Mouse (Mus musculus) limb, embryonic 13.5 days (tissue): Measurements from ENCODE around the gene Ypel3. TPM values are rescaled to one million over a fixed set of nuclear protein-coding genes. Genes with fewer than 3 reads are reported as not detected.
"Not testable (repeated sequence)": the region's sequence is repeated elsewhere in the genome, so short reads cannot be mapped to it uniquely, and the experiment has no call there.

ENCODE experiments used
- ATAC-seq: fragments of 200-750 bp; cut with Nextera tagmentation; 2 replicates; pipeline ENCODE4 v1.8.0; 2017; ENCODE audit warnings: low read depth, moderate number of reproducible peaks, moderate TSS enrichment; ENCODE audit not compliant: low FRiP score
- H3K27ac ChIP-seq: fragments of 300-500 bp; sonication (generic); 2 replicates; pipeline ENCODE4 v1.5.1; 2015; ENCODE audit warnings: inconsistent platforms, mild to moderate bottlenecking, moderate library complexity
- H3K27me3 ChIP-seq: fragments of 300-500 bp; sonication (generic); 2 replicates; pipeline ENCODE4 v1.6.1; 2015; ENCODE audit warnings: mild to moderate bottlenecking, inconsistent platforms
- H3K36me3 ChIP-seq: fragments of 300-500 bp; sonication (generic); 2 replicates; pipeline ENCODE4 v1.6.1; 2015; ENCODE audit warnings: inconsistent platforms, mild to moderate bottlenecking, moderate library complexity
- H3K4me1 ChIP-seq: fragments of 300-500 bp; sonication (generic); 2 replicates; pipeline ENCODE4 v1.6.1; 2015; ENCODE audit warnings: inconsistent platforms
- H3K4me2 ChIP-seq: fragments of 300-500 bp; sonication (generic); replicated peaks from 2 replicates; pipeline ENCODE4 v1.6.1; 2015; ENCODE audit warnings: inconsistent platforms, mild to moderate bottlenecking, moderate library complexity
- H3K4me3 ChIP-seq: fragments of 300-500 bp; sonication (generic); 2 replicates; pipeline ENCODE4 v1.5.1; 2015; ENCODE audit warnings: moderate library complexity, mild to moderate bottlenecking, inconsistent platforms
- H3K9ac ChIP-seq: fragments of 300-500 bp; sonication (generic); 2 replicates; pipeline ENCODE4 v1.6.1; 2015; ENCODE audit warnings: mild to moderate bottlenecking, inconsistent platforms
- H3K9me3 ChIP-seq: fragments of 300-500 bp; sonication (generic); 2 replicates; pipeline ENCODE4 v1.6.1; 2016; ENCODE audit warnings: inconsistent platforms
- WGBS: fragments of 180-500 bp; shearing (Covaris S2); methylation state at CpG from one replicate; pipeline ENCODE4 v1.1.7; 2015; 5-methylcytosine and 5-hydroxymethylcytosine counted together
- polyA plus RNA-seq: library from polyadenylated mRNA; unstranded; fragments of >200 nt; fragmentation: Nextera tagmentation; extraction: Ambion mirVana; gene quantifications from 2 replicates; pipeline ENCODE4 v1.2.1, GENCODE M21; 2015

The Ypel3 gene
- polyA plus RNA-seq, 1 experiment from 2014 or later, result 114 TPM

GRCm38 (mm10) chr7:126770784-126771183 lies 6.0 kb upstream of the Ypel3 start:
- Histone ChIP-seq H3K36me3 (peaks cover 68% of the 10 kb centered on the region), H3K4me2 (no peak overlapping the region), H3K4me1 (peaks cover 6% of the 10 kb centered on the region), H3K27me3 (no peaks in the 10 kb centered on the region), H3K9ac (no peak overlapping the region), H3K9me3 (no peaks in the 10 kb centered on the region), H3K27ac (no peak overlapping the region), H3K4me3 (no peak overlapping the region)
- WGBS, result 87% methylated on average over 12 of the region's 12 CpGs
- no peak for ATAC-seq

- Histone ChIP-seq H3K27me3 (no peaks in the 10 kb centered on the region), H3K4me3 (no peak overlapping the region), H3K9ac (no peak overlapping the region), H3K36me3 (peaks cover 45% of the 10 kb centered on the region), H3K9me3 (no peaks in the 10 kb centered on the region), H3K4me2 (no peak overlapping the region), H3K4me1 (peaks cover 26% of the 10 kb centered on the region), H3K27ac (no peak overlapping the region)
- 78% methylated on average over 2 of the region's 2 CpGs for WGBS
- ATAC-seq, result no peak
Observed at GRCm38 (mm10) chr7:126773351-126773750, 3.4 kb upstream of the Ypel3 start.

- no peaks in the 10 kb centered on the region for H3K9me3 ChIP-seq
- no peak overlapping the region for H3K4me3 ChIP-seq
- no peak overlapping the region for H3K4me2 ChIP-seq
- H3K36me3 ChIP-seq, result peaks cover 44% of the 10 kb centered on the region
- no peaks in the 10 kb centered on the region for H3K27me3 ChIP-seq
- peaks cover 26% of the 10 kb centered on the region for H3K4me1 ChIP-seq
- no peak overlapping the region for H3K9ac ChIP-seq
- ATAC-seq, result no peak
- 74% methylated on average over 2 of the region's 2 CpGs for WGBS
- no peak overlapping the region for H3K27ac ChIP-seq
Observed at GRCm38 (mm10) chr7:126774463-126774862, 2.3 kb upstream of the Ypel3 start.

GRCm38 (mm10) chr7:126775185-126775977 lies 1.4 kb upstream of the Ypel3 start:
- Histone ChIP-seq H3K27me3 (no peaks in the 10 kb centered on the region), H3K36me3 (peaks cover 34% of the 10 kb centered on the region), H3K4me3 (peak overlapping the region; percentile 81; the same call in 1 of the 2 replicates), H3K27ac (peak overlapping the region; percentile 86; the same call in 1 of the 2 replicates), H3K4me1 (peaks cover 36% of the 10 kb centered on the region), H3K9me3 (no peaks in the 10 kb centered on the region), H3K4me2 (peak overlapping the region; percentile 94), H3K9ac (0 out of 2 replicates have a peak overlapping the region, but pooled peaks have one; percentile 90)
- 78% methylated on average over 10 of the region's 10 CpGs for WGBS
- ATAC-seq, result no peak

- Histone ChIP-seq H3K4me2 (peak overlapping the region; percentile 94), H3K36me3 (peaks cover 29% of the 10 kb centered on the region), H3K9ac (peak overlapping the region; percentile 90; the same call in 1 of the 2 replicates), H3K27me3 (no peaks in the 10 kb centered on the region), H3K4me3 (peak overlapping the region; percentile 81; the same call in 1 of the 2 replicates), H3K4me1 (peaks cover 39% of the 10 kb centered on the region), H3K9me3 (no peaks in the 10 kb centered on the region), H3K27ac (peak overlapping the region; percentile 86; the same call in 1 of the 2 replicates)
- 46% methylated on average over 3 of the region's 3 CpGs for WGBS
- ATAC-seq, result no peak
Observed at GRCm38 (mm10) chr7:126775978-126776234, 849 bp upstream of the Ypel3 start.

GRCm38 (mm10) chr7:126777476-126777875 lies 721 bp downstream of the Ypel3 start:
- ATAC-seq, result no peak
- no peaks in the 10 kb centered on the region for H3K27me3 ChIP-seq
- H3K9me3 ChIP-seq, result no peaks in the 10 kb centered on the region
- 52% methylated on average over 10 of the region's 10 CpGs for WGBS
- H3K9ac ChIP-seq, result peak overlapping the region; percentile 90
- no peak overlapping the region for H3K27ac ChIP-seq
- H3K4me2 ChIP-seq, result peak overlapping the region; percentile 94
- peak overlapping the region; percentile 81 for H3K4me3 ChIP-seq
- peaks cover 18% of the 10 kb centered on the region for H3K36me3 ChIP-seq
- H3K4me1 ChIP-seq, result peaks cover 44% of the 10 kb centered on the region

GRCm38 (mm10) chr7:126778147-126778546 lies 1.4 kb downstream of the Ypel3 start:
- ATAC-seq, result no peak
- H3K9ac ChIP-seq, result peak overlapping the region; percentile 90; the same call in 1 of the 2 replicates
- H3K36me3 ChIP-seq, result peaks cover 18% of the 10 kb centered on the region
- H3K27ac ChIP-seq, result no peak overlapping the region
- no peaks in the 10 kb centered on the region for H3K9me3 ChIP-seq
- peak overlapping the region; percentile 81 for H3K4me3 ChIP-seq
- peak overlapping the region; percentile 94 for H3K4me2 ChIP-seq
- 95% methylated on average over 3 of the region's 3 CpGs for WGBS
- H3K27me3 ChIP-seq, result no peaks in the 10 kb centered on the region
- peaks cover 44% of the 10 kb centered on the region for H3K4me1 ChIP-seq

GRCm38 (mm10) chr7:126779101-126779500 lies 2.3 kb downstream of the Ypel3 start:
- Histone ChIP-seq H3K4me1 (peaks cover 44% of the 10 kb centered on the region), H3K36me3 (peaks cover 24% of the 10 kb centered on the region)
- H3K9me3 ChIP-seq, ATAC-seq, H3K27ac ChIP-seq, H3K27me3 ChIP-seq, H3K4me3 ChIP-seq, H3K9ac ChIP-seq, H3K4me2 ChIP-seq: not testable (repeated sequence)
- 89% methylated on average over 7 of the region's 7 CpGs for WGBS

GRCm38 (mm10) chr7:126779983-126780970 lies 3.5 kb downstream of the Ypel3 start:
- H3K9me3 ChIP-seq, result no peaks in the 10 kb centered on the region
- WGBS, result under 1% methylated on average over 21 of the region's 21 CpGs
- peak; percentile 62 for ATAC-seq
- no peaks in the 10 kb centered on the region for H3K27me3 ChIP-seq
- H3K36me3 ChIP-seq, result peaks cover 36% of the 10 kb centered on the region
- peak overlapping the region; percentile 94 for H3K4me2 ChIP-seq
- peak overlapping the region; percentile 47 for H3K4me3 ChIP-seq
- H3K27ac ChIP-seq, result peak overlapping the region; percentile 79
- H3K9ac ChIP-seq, result peak overlapping the region; percentile 69
- peaks cover 43% of the 10 kb centered on the region for H3K4me1 ChIP-seq

GRCm38 (mm10) chr7:126780971-126781635 lies 4.3 kb downstream of the Ypel3 start, which contains the start of gene Tbx6:
Tbx6 (plus strand) TSS chr7:126781483.
- WGBS, result 5% methylated on average over 21 of the region's 22 CpGs
- Histone ChIP-seq H3K27ac (peak within 1 kb of the TSS; percentile 79; the same call in 1 of the 2 replicates), H3K4me1 (peaks cover 35% of the 10 kb centered on the region), H3K36me3 (peaks cover 44% of the 10 kb centered on the region), H3K4me2 (peak within 1 kb of the TSS; percentile 94), H3K27me3 (no peaks in the 10 kb centered on the region), H3K9ac (peak within 1 kb of the TSS; percentile 69), H3K9me3 (no peaks in the 10 kb centered on the region), H3K4me3 (peak within 1 kb of the TSS; percentile 47)
- peak; percentile 6; the same call in 1 of the 2 replicates for ATAC-seq

- peak overlapping the region; percentile 94 for H3K4me2 ChIP-seq
- H3K27me3 ChIP-seq, result no peaks in the 10 kb centered on the region
- H3K4me3 ChIP-seq, result no peak overlapping the region
- 29% methylated on average over 11 of the region's 11 CpGs for WGBS
- ATAC-seq, result no peak
- H3K36me3 ChIP-seq, result peaks cover 51% of the 10 kb centered on the region
- H3K9ac ChIP-seq, result peak overlapping the region; percentile 69; the same call in 1 of the 2 replicates
- H3K9me3 ChIP-seq, result no peaks in the 10 kb centered on the region
- H3K4me1 ChIP-seq, result peaks cover 31% of the 10 kb centered on the region
- H3K27ac ChIP-seq, result no peak overlapping the region
Observed at GRCm38 (mm10) chr7:126781661-126782370, 5.1 kb downstream of the Ypel3 start.
